Mouse (Mus musculus) urinary bladder, postnatal 4 days (tissue): ENCODE measurements around the gene Gm17364.
"Not testable (repeated sequence)": the region's sequence is repeated elsewhere in the genome, so short reads cannot be mapped to it uniquely, and the experiment has no call there.

Experiments
- DNase-seq, 2 experiments: peaks; one replicate each; pipeline ENCODE4 v3.0.0; 2021 to 2022; ENCODE audit warnings: low spot score in 2 of 2

Gm17364 gene

DNA sequence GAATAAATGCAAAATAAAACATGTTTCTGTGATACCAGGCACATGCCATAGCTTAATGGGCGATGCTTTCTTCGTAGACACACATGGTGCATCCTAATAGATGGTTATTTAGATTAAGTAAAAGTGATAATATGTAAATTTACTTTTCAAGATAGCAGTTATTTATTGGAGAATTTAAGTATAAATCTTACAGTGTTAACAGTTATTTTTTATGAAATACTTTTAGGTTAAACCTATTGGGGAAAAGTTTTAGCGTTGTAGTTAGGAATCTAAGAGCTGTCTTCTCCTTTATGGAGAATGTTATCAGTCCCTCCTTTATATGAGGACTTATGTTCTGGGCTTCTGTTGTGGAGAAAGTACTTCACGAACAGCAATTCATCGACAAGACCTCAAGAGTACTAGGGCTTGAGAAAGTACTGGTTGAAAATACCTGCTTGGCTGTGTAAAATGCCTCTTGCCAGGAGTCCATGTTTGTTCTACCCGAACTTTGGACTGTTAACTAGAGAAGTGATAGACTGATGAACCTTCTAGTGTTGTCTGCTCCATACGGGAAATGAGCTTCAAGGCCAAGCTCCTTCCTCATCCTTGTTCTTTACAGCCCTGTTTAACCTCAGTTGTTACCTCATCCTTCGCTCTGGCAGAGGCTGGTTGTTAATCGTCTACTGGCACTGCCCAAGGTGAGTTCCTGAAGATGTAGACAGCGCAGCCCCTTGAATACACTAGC lies at the start of gene Gm17364:
Gene Gm17364 (minus strand): TSS at position 51 of the 724 bp plus-strand sequence.
- no peak for DNase-seq

DNA sequence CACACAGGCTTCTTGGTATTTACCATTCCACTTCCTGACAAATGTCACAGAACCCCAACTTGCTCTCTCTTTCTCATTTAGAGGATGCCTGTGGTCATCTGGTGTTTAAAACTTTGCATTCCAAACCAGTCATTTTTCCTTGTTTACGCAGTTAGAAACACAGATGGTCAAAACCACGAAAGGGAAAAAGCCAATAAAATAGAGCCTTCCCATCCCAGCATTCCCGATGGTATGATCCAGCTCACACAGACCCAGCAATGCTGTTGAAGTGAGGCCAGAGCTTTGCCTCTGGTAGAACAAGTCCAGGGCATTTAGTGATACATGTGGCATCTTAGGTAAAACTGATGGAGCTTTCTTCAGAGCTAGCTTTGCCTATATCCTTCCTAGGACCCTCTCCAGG lies 47.7 kb upstream of the Gm17364 start:
- DNase-seq = no peak

DNA sequence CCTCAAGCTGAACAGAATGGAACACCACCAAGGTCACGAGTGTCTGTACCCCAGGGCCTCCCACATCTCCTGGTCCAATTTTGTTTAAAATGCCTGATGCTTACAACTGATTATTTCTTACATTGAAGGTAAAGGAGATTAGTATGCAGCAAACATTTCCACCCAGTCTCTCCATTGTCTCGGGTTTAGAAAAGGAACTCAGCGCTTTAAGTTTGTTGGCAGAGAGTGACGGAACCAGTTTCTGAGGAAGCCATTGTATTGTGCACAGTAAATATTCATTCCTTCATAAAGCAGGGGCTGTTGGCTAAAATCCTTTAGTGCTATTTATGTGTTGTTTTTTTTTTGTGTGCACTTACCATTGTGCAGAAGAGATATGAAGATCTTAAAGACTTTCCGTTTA lies 47.0 kb upstream of the Gm17364 start:
- no peak for DNase-seq

DNA sequence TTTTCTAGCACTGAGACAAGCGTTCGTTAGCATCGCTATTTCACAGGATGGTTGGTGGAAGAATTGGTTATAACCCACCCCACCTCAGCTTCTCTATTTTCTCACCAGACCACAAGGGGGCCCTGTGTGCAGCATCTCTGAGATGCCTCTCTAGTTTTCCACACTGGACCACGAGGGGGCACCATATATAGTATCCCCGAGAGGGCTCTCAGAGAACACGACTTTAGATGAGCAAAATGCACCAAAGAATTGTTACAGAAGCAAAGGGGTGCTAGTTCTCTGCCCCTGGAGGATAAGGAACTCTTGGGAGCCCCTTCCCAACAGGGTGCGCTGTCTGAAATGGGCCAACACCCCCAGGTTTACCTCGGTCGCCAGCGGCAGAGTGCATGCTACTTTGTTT lies 28.9 kb upstream of the Gm17364 start:
- peak; percentile 57 to 84 for DNase-seq

GRCm38 (mm10) chr13:41300037-41300436 lies 26.3 kb upstream of the Gm17364 start:
- DNase-seq = no peak

DNA sequence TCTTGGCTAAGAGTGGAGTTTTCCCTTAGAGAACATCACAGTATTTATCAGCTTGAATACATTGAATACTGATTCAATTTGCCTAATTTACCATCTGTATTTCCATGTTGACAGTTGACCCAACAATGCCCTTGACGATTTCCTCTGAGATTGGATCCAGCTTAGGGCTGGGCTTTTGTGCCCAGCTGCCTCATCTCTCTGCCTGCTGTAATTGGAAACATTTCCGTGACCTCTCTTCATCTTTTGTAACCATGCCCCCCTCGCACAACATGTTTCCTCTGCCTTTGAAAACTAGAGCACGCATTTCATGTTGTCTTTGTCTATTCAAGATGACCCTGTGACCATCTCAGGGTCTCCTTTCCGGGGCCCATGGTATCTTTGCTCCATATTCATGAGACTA lies 25.2 kb upstream of the Gm17364 start:
- no peak for DNase-seq

DNA sequence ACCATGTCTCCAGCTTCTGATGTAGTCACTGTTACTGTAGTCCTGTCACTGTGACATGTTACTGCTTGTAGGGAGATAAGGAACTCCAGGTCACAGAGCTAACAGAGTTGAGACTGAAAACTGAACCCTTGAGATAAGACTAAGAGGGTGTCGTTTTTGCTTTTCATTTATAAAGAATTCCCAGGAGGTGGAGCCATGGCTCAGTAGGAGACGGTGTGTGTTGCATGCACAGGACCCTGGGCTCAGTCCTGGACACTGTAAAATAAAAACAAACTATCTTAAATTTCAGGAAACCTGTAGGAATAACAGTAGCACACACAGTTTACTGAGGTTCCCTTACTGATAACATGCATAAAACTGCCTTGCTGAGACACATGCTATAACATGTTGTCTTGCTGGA lies 24.8 kb upstream of the Gm17364 start:
- DNase-seq = no peak

DNA sequence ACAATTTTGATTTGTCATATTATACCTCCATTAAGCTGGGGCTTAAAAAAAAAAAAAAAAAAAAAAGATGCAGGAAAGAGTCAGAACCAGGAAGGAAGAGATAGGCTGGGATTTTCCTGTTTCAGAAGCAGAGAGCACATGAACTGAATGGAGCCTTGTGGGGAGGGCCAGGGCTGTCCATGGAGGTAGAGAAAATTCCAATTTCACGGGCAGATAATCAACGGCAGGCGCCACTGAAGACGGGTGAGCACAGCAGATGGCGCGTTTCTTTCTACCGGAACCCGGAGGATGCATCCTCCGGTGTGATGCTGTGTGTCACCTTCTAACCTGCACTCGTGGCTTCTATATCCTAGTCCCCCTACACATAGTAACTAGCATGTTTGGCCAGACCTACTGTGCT lies 22.6 kb upstream of the Gm17364 start:
- no peak for DNase-seq

DNA sequence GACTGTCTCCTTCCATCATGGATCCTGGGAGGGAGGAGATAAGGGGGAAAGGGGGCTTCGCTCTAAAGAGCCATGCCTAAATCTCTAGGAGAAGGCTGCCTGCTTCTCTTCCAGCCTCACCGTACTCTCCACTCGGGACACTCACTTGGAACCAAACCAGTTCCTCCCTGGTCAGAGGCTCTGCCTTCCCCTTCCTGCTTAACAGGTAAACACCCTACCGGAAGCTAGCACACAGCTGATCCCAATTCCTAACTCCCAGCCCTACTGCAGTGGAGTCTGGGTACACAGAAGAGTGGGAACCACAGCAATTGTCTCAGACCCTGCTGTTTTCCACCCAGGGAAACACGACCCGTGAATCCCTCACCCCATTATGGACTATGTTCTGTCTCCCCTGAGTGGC lies 22.1 kb upstream of the Gm17364 start:
- no peak for DNase-seq

DNA sequence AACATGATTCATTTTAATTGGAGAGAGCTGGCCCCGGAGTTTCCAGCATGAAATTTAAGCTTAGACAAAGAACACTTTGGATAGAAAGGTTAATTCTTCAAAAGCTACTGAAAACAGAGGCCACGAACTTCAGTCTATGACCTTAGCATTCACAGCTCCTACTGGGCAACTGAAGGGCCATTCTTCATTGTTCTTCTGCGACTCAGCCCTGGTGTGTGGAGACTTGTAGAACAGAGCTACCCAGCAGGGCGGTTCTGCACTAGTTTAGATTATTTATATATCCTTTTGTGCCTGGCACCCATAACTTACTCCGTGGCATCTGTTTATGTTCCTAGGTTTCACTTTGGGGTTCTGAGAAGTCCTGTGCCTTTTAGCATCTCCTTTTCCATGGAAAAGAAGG lies 19.8 kb upstream of the Gm17364 start:
- DNase-seq = no peak

DNA sequence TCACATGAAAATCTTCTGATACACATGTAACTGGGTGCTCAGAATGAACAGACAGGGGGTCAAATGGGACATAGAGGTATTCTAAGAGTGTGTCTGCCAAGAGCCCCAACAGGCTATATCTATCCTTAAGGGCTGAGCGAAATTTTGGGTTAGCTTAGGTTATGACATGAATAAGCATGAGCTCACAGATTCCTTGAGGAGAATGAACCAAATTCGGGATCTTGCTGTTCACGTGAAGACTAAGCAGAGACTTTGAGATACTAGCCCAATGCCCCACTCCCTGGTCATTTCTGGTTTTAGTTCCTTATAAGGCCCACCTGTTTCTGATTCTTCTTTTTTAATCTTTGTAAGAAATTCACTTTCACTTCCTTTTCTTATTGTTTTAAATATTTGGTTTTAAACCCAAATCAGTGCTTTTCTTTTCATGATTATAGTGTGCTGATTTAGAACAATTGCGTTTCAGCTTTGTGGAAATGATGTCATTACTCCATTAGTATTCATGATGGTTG lies 17.7 kb upstream of the Gm17364 start:
- no peak for DNase-seq

- no peak for DNase-seq
Observed at GRCm38 (mm10) chr13:41286285-41286684, 12.5 kb upstream of the Gm17364 start.

DNA sequence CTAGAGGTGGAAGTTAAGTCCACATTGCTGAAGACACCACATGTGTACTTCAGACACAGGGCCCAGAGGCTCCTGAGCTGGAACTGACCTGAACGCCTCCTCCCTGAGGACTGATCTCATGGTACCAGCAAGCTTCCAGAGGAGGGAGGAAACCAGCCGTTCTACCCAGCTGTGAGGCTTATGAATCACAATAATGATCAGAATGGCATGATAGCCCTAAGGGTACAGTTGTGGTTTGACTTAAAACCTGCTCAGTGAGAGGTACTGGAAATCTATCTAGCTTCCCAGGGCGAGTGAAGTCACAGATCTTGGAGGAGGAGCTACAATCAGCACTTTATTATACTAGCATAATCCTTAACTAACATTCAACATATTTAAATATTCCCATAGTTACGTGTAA lies 11.7 kb upstream of the Gm17364 start:
- no peak for DNase-seq

DNA sequence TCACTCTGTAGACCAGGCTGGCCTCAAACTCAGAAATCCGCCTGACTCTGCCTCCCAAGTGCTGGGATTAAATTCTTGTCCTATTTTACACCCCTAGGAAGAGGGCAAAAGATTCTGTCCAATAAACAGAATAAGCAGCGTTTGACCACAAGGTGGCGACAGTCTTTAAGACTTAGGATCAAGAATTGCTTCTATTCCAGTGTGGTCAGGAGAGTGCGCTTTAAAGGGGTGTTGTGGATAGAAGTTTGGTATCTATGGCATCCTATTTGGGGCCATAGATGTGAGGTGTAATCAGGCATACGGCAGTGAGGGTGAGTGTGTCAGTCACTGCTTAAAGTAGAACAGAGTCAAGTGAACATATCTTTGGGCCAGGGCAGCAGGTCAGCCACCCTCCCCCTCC lies 9.5 kb upstream of the Gm17364 start:
- DNase-seq = peak; percentile 35 to 65

DNA sequence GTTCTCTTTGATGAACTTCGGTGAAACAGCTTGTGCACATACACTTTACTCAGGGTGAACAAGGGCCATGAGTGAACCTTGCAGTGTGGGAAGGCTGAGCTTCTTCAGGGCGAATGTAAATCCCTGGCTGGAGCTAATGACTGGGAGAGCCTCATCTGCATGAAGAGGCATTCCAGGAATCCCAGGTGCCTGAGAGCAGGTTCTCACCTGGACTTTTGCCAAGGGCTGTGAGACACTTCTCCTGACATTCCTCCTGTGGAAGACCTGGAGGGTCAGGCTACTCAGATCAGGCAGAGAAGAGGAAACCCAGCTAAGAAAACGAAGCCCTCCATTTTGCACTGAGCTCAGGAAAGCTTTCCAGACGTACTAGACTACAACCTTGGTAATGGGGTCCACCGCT lies 6.9 kb upstream of the Gm17364 start:
- DNase-seq = no peak

- DNase-seq = no peak
Observed at GRCm38 (mm10) chr13:41267827-41268408, 5.9 kb downstream of the Gm17364 start.

DNA sequence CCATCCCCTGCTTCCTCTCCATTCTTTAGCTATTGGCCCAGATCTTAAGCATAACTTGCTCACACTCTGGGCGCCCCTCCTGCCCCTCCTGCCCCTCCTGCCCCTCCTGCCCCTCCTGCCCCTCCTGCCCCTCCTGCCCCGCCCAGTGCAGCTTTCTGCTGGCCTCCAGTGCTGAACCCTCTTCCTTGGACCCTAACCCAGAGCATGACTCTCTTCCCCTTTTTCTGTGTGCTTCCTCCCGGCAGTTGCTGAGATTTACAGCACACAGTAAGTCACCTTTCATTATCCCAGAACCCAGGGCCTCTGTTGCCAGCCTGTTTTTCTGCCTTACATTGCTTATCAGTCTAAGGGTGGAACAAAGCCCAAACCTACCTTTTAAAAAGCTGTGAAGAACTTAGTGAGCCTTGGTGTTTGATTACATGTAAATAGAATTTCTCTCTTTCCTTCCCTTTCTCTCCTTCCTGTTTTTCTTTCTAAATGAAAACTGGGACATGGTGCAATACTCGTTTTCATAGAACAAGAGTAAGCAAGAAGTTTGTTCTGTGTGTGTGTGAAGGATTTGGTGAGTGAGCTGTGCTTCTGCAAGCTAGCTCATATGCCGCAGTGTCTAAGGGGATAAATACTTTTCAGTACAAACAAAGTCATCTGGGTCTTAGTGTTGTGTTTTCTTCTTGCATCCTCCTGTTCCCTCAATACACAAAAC lies 10.3 kb downstream of the Gm17364 start:
- no peak for DNase-seq

DNA sequence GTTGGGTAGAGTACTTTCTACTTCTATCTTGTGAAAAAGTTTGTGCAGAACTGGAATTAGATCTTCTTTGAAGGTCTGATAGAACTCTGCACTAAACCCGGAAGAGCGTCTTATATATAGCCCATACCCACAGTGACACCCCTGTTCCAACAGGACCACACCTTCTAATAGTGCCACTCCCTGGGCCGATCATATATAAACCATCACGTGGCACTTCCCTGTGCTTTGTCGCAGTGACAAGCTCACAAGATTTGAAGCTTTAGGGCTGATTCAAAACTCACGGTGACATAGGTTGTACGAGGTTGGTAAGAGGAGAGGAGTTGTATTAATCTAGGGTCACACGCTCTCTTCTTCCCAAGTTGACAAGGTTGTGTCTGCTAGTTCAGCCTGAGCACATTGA lies 12.2 kb downstream of the Gm17364 start:
- not testable (repeated sequence) for DNase-seq

- no peak for DNase-seq
Observed at GRCm38 (mm10) chr13:41257851-41258250, 15.9 kb downstream of the Gm17364 start.

GRCm38 (mm10) chr13:41256962-41257361 lies 16.8 kb downstream of the Gm17364 start:
- no peak for DNase-seq

DNA sequence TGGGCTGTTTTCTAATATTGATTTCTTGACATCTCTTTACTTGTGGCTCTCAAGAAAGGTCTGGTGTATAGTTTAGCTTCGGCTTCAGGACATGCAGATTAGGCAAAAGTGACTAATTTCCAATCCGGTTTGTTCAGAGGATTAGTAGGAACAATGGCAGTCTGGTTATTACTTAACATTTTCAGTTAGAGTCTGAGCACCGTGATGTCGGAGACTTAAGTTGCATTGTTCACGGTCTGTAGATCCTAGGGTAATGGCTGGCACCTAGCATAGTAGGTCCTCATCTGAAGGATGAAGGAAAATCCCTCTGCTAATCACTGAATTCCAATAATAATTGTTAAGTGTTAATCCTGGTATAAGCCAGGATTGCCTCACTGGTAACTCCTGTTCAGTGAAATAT lies 17.7 kb downstream of the Gm17364 start:
- no peak for DNase-seq

DNA sequence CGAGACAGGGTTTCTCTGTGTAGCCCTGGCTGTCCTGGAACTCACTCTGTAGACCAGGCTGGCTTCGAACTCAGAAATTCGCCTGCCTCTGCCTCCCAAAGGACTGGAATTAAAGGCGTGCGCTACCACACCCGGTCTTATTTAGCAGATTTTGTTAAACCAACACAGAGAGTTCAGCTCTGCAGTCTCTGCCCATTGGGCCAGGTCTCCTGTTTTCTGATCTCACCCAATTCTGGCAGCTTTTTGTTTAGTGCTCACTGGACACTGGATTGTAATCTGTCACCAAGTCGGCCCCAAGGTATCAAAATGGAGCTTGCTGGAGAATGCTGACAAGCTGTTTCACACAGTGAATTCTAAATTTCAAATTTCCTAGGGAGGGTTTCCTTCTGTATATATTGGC lies 21.0 kb downstream of the Gm17364 start:
- no peak for DNase-seq

- DNase-seq = no peak
Observed at GRCm38 (mm10) chr13:41252141-41252540, 21.6 kb downstream of the Gm17364 start.
